Mouse (Mus musculus): ENCODE results near the gene Mrpl12.

- TF ChIP-seq CTCF (IDR thresholded peaks at IDR 0.05; ENCODE audit: borderline replicate concordance, insufficient read depth, low read length): no peak
- no peak for TF ChIP-seq POLR2A (IDR thresholded peaks at IDR 0.05; ENCODE audit: low read depth, low read length)
Measured at GRCm38 (mm10) chr11:120527690-120528354, 43.4 kb downstream of the Mrpl12 start.

Measured in embryonic fibroblast, embryonic 13.5 days (primary cell).